Mouse (Mus musculus) small intestine, adult 2 months (tissue): ENCODE results near the gene Thumpd2. TPM values are rescaled to one million over a fixed set of nuclear protein-coding genes. Genes with fewer than 3 reads are reported as not detected.

Experiments used
- H3K27ac ChIP-seq: fragments of 200-500 bp; 2 replicates; pipeline ENCODE4 v1.5.1; 2012; ENCODE audit warnings: low read depth, low read length, control low read depth, inconsistent platforms; ENCODE audit not compliant: insufficient read depth
- H3K27me3 ChIP-seq: fragments of 200-500 bp; 2 replicates; pipeline ENCODE4 v1.6.1; 2012; ENCODE audit warnings: mild to moderate bottlenecking, moderate library complexity, low read length, inconsistent platforms; ENCODE audit not compliant: control insufficient read depth, insufficient read depth
- H3K36me3 ChIP-seq: fragments of 200-500 bp; 2 replicates; pipeline ENCODE4 v1.6.1; 2012; ENCODE audit warnings: mild to moderate bottlenecking, low read length, control low read depth, inconsistent platforms; ENCODE audit not compliant: control insufficient read depth, insufficient read depth
- H3K4me1 ChIP-seq: fragments of 200-500 bp; 2 replicates; pipeline ENCODE4 v1.6.1; 2012; ENCODE audit warnings: low read length, inconsistent platforms, mixed read lengths; ENCODE audit not compliant: control insufficient read depth, insufficient read depth, insufficient read length
- H3K4me3 ChIP-seq: fragments of 200-500 bp; 2 replicates; pipeline ENCODE4 v1.5.1; 2012; ENCODE audit warnings: low read depth, mild to moderate bottlenecking, control low read depth, inconsistent platforms, low read length, moderate library complexity
- CTCF ChIP-seq: fragments of 200-500 bp; IDR thresholded peaks from 2 replicates; pipeline ENCODE4 v1.5.1; 2012; ENCODE audit warnings: low read depth, mild to moderate bottlenecking, control low read depth, inconsistent platforms, low read length, moderate library complexity, mixed read lengths; ENCODE audit not compliant: insufficient replicate concordance, insufficient read length; ENCODE audit errors: extremely low read depth
- POLR2A ChIP-seq: fragments of 200-500 bp; IDR thresholded peaks from 2 replicates; pipeline ENCODE4 v1.6.1; 2012; ENCODE audit warnings: low read depth, mild to moderate bottlenecking, control low read depth, inconsistent platforms, low read length, moderate library complexity
- WGBS: fragments of 180-500 bp; shearing (Covaris S2); methylation state at CpG from one replicate; pipeline ENCODE4 v1.1.7; 2018; 5-methylcytosine and 5-hydroxymethylcytosine counted together
- polyA plus RNA-seq: library from polyadenylated mRNA; depleted of rRNA; stranded (reverse); fragments of >200 nt; gene quantifications from 2 replicates; pipeline ENCODE4 v1.2.3, GENCODE M21; 2012; rRNA removed

The Thumpd2 gene
- polyA plus RNA-seq, result 0.11 and 0.28 TPM in 2 replicates

- WGBS, result under 1% methylated on average over 29 of the region's 29 CpGs
- no peaks in the 10 kb centered on the region for H3K27me3 ChIP-seq
- H3K36me3 ChIP-seq, result no peaks in the 10 kb centered on the region
- peaks cover 4% of the 10 kb centered on the region; the same call in 1 of the 2 replicates for H3K4me1 ChIP-seq
- TF ChIP-seq POLR2A (peak; percentile 61; the same call in 1 of the 2 replicates), CTCF (peak; percentile 88)
- peak within 1 kb of the TSS; percentile 91 for H3K4me3 ChIP-seq
- H3K27ac ChIP-seq, result peak within 1 kb of the TSS; percentile 46
Measured at GRCm38 (mm10) chr17:81064979-81065311, at the start of gene Thumpd2. Gene Thumpd2, minus strand, starts transcription at chr17:81065082.

- no peak overlapping the region for H3K4me3 ChIP-seq
- H3K36me3 ChIP-seq, result no peaks in the 10 kb centered on the region
Measured at GRCm38 (mm10) chr17:81104237-81104636, 39.4 kb upstream of the Thumpd2 start.

GRCm38 (mm10) chr17:81102866-81103265, 38.0 kb upstream of the Thumpd2 start:
- Histone ChIP-seq H3K4me3 (no peak overlapping the region), H3K27ac (no peak overlapping the region), H3K4me1 (no peaks in the 10 kb centered on the region), H3K36me3 (no peaks in the 10 kb centered on the region), H3K27me3 (no peaks in the 10 kb centered on the region)
- WGBS, result 54% methylated on average over 8 of the region's 8 CpGs
- TF ChIP-seq POLR2A (no peak), CTCF (no peak)

More at GRCm38 (mm10) chr17:81104237-81104636, 39.4 kb upstream of the Thumpd2 start:
- Histone ChIP-seq H3K4me1 (no peaks in the 10 kb centered on the region), H3K27ac (no peak overlapping the region), H3K27me3 (no peaks in the 10 kb centered on the region)
- 84% methylated on average over 2 of the region's 2 CpGs for WGBS
- no peak for TF ChIP-seq CTCF
- no peak for TF ChIP-seq POLR2A

GRCm38 (mm10) chr17:81098444-81098843, 33.6 kb upstream of the Thumpd2 start:
- Histone ChIP-seq H3K27ac (no peak overlapping the region), H3K27me3 (no peaks in the 10 kb centered on the region; the same call in 1 of the 2 replicates), H3K36me3 (no peaks in the 10 kb centered on the region), H3K4me3 (no peak overlapping the region), H3K4me1 (no peaks in the 10 kb centered on the region)
- TF ChIP-seq CTCF (no peak), POLR2A (no peak)

- Histone ChIP-seq H3K27me3 (no peaks in the 10 kb centered on the region; the same call in 1 of the 2 replicates), H3K4me3 (no peak overlapping the region), H3K27ac (no peak overlapping the region), H3K4me1 (0 out of 2 replicates have a peak, but pooled peaks cover 1% of the 10 kb centered on the region), H3K36me3 (no peaks in the 10 kb centered on the region)
- TF ChIP-seq POLR2A (no peak), CTCF (no peak)
- WGBS, result 74% methylated on average over 2 of the region's 2 CpGs
Measured at GRCm38 (mm10) chr17:81096490-81096889, 31.6 kb upstream of the Thumpd2 start.

GRCm38 (mm10) chr17:81092794-81093193, 27.9 kb upstream of the Thumpd2 start:
- no peaks in the 10 kb centered on the region; the same call in 1 of the 2 replicates for H3K27me3 ChIP-seq
- 0 out of 2 replicates have a peak, but pooled peaks cover 1% of the 10 kb centered on the region for H3K4me1 ChIP-seq
- no peak overlapping the region for H3K27ac ChIP-seq
- no peak overlapping the region for H3K4me3 ChIP-seq
- no peaks in the 10 kb centered on the region for H3K36me3 ChIP-seq
- 28% methylated on average over 5 of the region's 5 CpGs for WGBS
- TF ChIP-seq CTCF (no peak), POLR2A (no peak)

GRCm38 (mm10) chr17:81088866-81089265, 24.0 kb upstream of the Thumpd2 start:
- Histone ChIP-seq H3K27me3 (no peaks in the 10 kb centered on the region), H3K4me3 (no peak overlapping the region), H3K27ac (no peak overlapping the region), H3K36me3 (no peaks in the 10 kb centered on the region), H3K4me1 (0 out of 2 replicates have a peak, but pooled peaks cover 1% of the 10 kb centered on the region)
- WGBS, result 65% methylated on average over 3 of the region's 3 CpGs
- no peak for TF ChIP-seq CTCF
- no peak for TF ChIP-seq POLR2A

- no peak overlapping the region for H3K4me3 ChIP-seq
- H3K4me1 ChIP-seq, result 0 out of 2 replicates have a peak, but pooled peaks cover 1% of the 10 kb centered on the region
- WGBS, result 68% methylated on average over 4 of the region's 4 CpGs
- no peaks in the 10 kb centered on the region for H3K27me3 ChIP-seq
- H3K36me3 ChIP-seq, result no peaks in the 10 kb centered on the region
- TF ChIP-seq CTCF, result no peak
- TF ChIP-seq POLR2A, result no peak
- H3K27ac ChIP-seq, result no peak overlapping the region
Measured at GRCm38 (mm10) chr17:81087735-81088134, 22.9 kb upstream of the Thumpd2 start.
